Mouse (Mus musculus) liver, postnatal 0 days (tissue): ENCODE measurements around the gene Lrrc8a. TPM values are rescaled to one million over a fixed set of nuclear protein-coding genes. Genes with fewer than 3 reads are reported as not detected.

Experiments
- ATAC-seq: fragments of 200-750 bp; cut with Nextera tagmentation; 2 replicates; pipeline ENCODE4 v1.8.0; 2017; ENCODE audit warnings: mild to moderate bottlenecking, moderate library complexity
- DNase-seq: peaks from one replicate; pipeline ENCODE4 v3.0.0-alpha.2; 2016
- H3K27ac ChIP-seq: fragments of 300-500 bp; sonication (generic); 2 replicates; pipeline ENCODE4 v1.5.1; 2014; ENCODE audit warnings: antibody characterized with exemption, moderate library complexity, mild to moderate bottlenecking, low read depth
- H3K27me3 ChIP-seq: fragments of 300-500 bp; sonication (generic); 2 replicates; pipeline ENCODE4 v1.6.1; 2014; ENCODE audit warnings: low read length, control low read depth, mixed read lengths; ENCODE audit not compliant: insufficient read depth
- H3K36me3 ChIP-seq: fragments of 300-500 bp; sonication (generic); replicated peaks from 2 replicates; pipeline ENCODE4 v1.6.1; 2014; ENCODE audit warnings: mild to moderate bottlenecking, control low read depth, low read length, moderate library complexity, mixed read lengths; ENCODE audit not compliant: insufficient read depth
- H3K4me1 ChIP-seq: fragments of 300-500 bp; sonication (generic); 2 replicates; pipeline ENCODE4 v1.6.1; 2014; ENCODE audit warnings: antibody characterized with exemption, mild to moderate bottlenecking, control low read depth; ENCODE audit not compliant: insufficient read depth
- H3K4me2 ChIP-seq: fragments of 300-500 bp; sonication (generic); 2 replicates; pipeline ENCODE4 v1.6.1; 2014; ENCODE audit warnings: low read depth, mild to moderate bottlenecking, low read length, moderate library complexity, mixed read lengths
- H3K4me3 ChIP-seq: fragments of 300-500 bp; sonication (generic); 2 replicates; pipeline ENCODE4 v1.5.1; 2014; ENCODE audit warnings: low read depth, low read length
- H3K9ac ChIP-seq: fragments of 300-500 bp; sonication (generic); replicated peaks from 2 replicates; pipeline ENCODE4 v1.6.1; 2014; ENCODE audit warnings: mild to moderate bottlenecking, moderate library complexity
- H3K9me3 ChIP-seq: fragments of 300-500 bp; sonication (generic); 2 replicates; pipeline ENCODE4 v1.6.1; 2016; ENCODE audit warnings: mild to moderate bottlenecking, control low read depth, low read length, mixed read lengths
- CTCF ChIP-seq: sonication (generic); IDR thresholded peaks from 2 replicates; pipeline ENCODE4 v1.5.1; 2016; ENCODE audit warnings: antibody characterized with exemption, low read depth
- EP300 ChIP-seq: IDR thresholded peaks from 2 replicates; pipeline ENCODE4 v1.6.1; 2016; ENCODE audit warnings: antibody characterized with exemption, low read depth, mild to moderate bottlenecking
- WGBS: fragments of 180-500 bp; shearing (Covaris S2); extraction: QIAGEN DNeasy Blood & Tissue Kit; methylation state at CpG from one replicate; pipeline ENCODE4 v1.1.7; 2014; ENCODE audit not compliant: insufficient replicate concordance; 5-methylcytosine and 5-hydroxymethylcytosine counted together
- polyA plus RNA-seq: library from polyadenylated mRNA; unstranded; fragments of >200 nt; fragmentation: Nextera tagmentation; extraction: Ambion mirVana; gene quantifications from 2 replicates; pipeline ENCODE4 v1.2.1, GENCODE M21; 2015

Lrrc8a gene
- polyA plus RNA-seq, 1 experiment from 2014 or later, result 20.3 TPM

DNA sequence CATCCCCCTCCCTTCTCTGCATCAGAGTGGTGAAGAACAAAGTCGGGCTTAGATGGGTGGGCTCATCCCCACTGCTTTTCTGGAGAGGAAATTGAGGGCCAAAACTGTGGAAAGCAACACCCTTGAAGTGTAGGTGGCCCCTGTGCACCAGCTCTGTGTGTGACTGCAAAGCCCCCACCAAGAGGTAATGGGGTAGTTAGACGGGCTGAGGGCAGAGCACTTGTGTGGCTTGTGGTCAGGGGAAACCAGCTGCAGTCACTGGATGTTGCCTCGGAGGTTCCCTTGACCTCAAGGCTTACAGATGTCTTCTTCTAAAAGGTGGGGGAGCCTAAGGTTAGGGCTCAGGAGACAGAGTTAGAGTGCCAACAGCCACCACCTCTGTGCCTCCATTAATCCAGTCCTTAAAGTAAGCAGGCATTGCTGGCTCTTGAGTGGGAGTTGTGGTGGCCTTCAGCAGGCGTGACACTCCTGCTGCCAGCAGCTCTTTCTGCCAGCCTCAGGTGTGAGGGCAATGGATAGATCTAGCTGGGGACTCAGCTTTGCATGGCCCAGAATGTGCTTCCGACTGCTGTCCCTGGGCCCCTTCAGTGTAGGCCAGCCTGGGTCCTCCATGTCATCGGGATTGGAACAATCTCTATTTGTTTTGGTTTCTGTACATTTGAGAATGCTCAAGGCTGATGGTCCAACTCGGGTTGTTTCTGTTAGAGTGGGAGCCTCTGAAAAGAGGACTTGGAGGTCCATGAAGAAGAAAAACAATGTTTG lies 20.4 kb downstream of the Lrrc8a start:
- 50% methylated on average over 7 of the region's 7 CpGs for WGBS
- H3K4me2 ChIP-seq, result no peak overlapping the region
- H3K9me3 ChIP-seq, result no peaks in the 10 kb centered on the region
- H3K36me3 ChIP-seq, result peaks cover 58% of the 10 kb centered on the region
- no peak for ATAC-seq
- H3K4me1 ChIP-seq, result peaks cover 13% of the 10 kb centered on the region
- H3K4me3 ChIP-seq, result no peak overlapping the region
- TF ChIP-seq CTCF (no peak), EP300 (no peak)
- H3K9ac ChIP-seq, result no peak overlapping the region
- H3K27ac ChIP-seq, result peak overlapping the region; percentile 59
- no peaks in the 10 kb centered on the region for H3K27me3 ChIP-seq
- DNase-seq, result no peak

DNA sequence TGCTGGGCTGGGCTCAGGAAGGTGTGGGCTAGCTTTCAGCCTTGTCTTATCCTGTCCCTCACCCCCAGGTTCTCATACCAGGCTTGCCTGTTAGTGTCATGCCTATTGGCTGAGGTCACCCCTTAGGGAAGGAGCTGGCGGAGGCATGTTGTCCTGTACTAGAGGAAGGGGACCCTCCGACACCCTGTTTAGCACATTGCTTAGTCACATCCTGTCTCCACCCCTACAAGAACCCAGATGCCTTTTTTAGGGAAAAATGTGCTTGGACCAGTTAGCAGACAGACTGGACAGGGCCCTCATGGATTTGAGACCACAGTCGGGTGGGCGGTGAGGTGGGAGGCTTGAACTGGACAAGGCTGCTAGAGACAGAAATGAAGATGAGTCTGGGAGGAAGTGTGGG lies 21.1 kb downstream of the Lrrc8a start:
- ATAC-seq (peak; percentile 40; the same call in 1 of the 2 replicates), DNase-seq (no peak)
- Histone ChIP-seq H3K4me3 (no peak overlapping the region), H3K36me3 (peaks cover 64% of the 10 kb centered on the region), H3K9ac (no peak overlapping the region), H3K4me1 (peaks cover 13% of the 10 kb centered on the region), H3K4me2 (no peak overlapping the region), H3K27me3 (no peaks in the 10 kb centered on the region), H3K9me3 (no peaks in the 10 kb centered on the region), H3K27ac (peak overlapping the region; percentile 59)
- TF ChIP-seq EP300 (no peak), CTCF (no peak)
- 45% methylated on average over 4 of the region's 4 CpGs for WGBS

DNA sequence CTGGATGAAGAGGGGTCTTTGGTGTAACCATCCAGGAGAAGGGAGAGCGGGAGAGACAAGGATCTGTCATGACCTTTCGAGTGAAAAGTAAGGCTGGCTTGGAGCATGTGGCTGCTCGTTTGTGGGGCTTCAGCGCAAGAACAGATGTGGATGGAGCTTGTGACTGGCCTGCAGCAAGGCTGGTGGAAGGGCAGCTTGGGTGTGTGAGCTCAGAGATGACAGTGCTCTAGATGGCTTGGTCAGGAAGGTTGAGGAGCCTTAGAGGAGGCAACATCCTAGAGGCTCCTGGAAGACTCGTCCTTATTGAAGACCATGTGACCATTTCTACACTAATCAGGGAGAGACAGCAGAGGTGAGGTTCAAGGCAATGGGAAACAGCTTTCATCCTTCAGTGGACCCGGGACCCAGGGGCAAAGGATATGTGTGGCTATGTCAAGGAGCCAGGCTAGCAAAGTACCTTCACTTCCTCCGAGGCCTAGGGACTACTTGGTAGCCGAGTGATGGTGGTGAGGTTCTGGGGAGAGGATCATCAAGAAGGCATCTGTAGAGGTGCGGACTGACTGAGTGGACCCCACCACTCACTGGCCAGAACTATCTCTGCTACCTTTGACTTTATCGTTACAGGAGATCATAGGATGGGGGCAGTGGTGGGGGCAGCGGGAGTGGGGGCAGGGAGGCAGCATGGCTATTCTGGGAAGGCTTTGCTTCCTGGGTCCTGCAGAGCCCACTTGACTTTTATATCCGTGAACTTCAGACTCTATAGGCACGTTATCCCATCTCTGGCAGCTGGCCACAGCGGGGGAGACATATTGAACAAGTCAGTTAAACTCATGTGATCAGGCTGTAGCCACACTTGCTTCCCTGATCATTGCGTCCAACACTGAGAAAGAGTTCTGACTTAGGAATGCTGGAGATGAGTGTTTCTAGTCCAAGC lies 21.9 kb downstream of the Lrrc8a start:
- H3K27me3 ChIP-seq, result no peaks in the 10 kb centered on the region
- WGBS, result 78% methylated on average over 15 of the region's 15 CpGs
- H3K4me2 ChIP-seq, result no peak overlapping the region
- TF ChIP-seq EP300 (no peak), CTCF (no peak)
- H3K9ac ChIP-seq, result no peak overlapping the region; the same call in 1 of the 2 replicates
- no peak for ATAC-seq
- no peak overlapping the region for H3K4me3 ChIP-seq
- peaks cover 72% of the 10 kb centered on the region for H3K36me3 ChIP-seq
- DNase-seq, result no peak
- peak overlapping the region; percentile 59 for H3K27ac ChIP-seq
- H3K4me1 ChIP-seq, result peaks cover 13% of the 10 kb centered on the region
- no peaks in the 10 kb centered on the region for H3K9me3 ChIP-seq

DNA sequence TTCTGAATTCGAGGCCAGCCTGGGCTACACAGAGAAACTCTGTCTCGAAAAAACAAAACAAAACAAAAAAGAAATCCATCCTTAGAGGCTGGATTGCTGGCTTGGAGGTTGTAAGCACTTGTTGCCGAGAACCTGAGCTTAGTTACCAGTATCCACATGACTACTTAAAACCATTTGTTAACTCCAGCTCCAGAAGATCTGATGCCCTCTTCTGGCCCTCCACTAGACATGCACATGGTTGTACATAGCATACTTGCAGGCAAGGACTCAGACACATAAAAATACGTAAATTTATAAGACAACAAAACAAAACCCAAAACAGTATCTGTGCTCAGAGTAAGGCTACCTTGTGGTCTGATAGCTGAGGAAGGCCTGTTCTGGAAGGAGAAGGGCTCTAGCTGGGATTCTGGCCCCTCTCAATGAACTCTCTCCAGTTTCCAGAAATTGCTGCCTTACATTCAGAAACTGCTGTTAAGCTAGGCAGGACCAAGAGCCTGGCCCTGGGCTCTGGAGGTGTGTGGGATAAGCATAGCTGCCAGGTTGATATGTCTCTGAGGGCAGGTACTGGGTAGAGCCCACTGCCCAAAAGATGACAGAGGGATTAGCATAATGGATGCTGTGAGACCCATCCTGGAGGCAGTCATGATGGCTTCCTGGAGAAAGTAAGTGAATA lies 23.7 kb downstream of the Lrrc8a start:
- 83% methylated on average over 4 of the region's 4 CpGs for WGBS
- no peaks in the 10 kb centered on the region for H3K27me3 ChIP-seq
- no peak overlapping the region for H3K9ac ChIP-seq
- no peak for DNase-seq
- TF ChIP-seq EP300 (no peak), CTCF (peak; percentile 43; the same call in 1 of the 2 replicates)
- no peak overlapping the region for H3K4me2 ChIP-seq
- H3K4me1 ChIP-seq, result peaks cover 30% of the 10 kb centered on the region
- H3K36me3 ChIP-seq, result peaks cover 62% of the 10 kb centered on the region
- no peaks in the 10 kb centered on the region for H3K9me3 ChIP-seq
- ATAC-seq, result no peak
- H3K27ac ChIP-seq, result no peak overlapping the region
- no peak overlapping the region for H3K4me3 ChIP-seq

DNA sequence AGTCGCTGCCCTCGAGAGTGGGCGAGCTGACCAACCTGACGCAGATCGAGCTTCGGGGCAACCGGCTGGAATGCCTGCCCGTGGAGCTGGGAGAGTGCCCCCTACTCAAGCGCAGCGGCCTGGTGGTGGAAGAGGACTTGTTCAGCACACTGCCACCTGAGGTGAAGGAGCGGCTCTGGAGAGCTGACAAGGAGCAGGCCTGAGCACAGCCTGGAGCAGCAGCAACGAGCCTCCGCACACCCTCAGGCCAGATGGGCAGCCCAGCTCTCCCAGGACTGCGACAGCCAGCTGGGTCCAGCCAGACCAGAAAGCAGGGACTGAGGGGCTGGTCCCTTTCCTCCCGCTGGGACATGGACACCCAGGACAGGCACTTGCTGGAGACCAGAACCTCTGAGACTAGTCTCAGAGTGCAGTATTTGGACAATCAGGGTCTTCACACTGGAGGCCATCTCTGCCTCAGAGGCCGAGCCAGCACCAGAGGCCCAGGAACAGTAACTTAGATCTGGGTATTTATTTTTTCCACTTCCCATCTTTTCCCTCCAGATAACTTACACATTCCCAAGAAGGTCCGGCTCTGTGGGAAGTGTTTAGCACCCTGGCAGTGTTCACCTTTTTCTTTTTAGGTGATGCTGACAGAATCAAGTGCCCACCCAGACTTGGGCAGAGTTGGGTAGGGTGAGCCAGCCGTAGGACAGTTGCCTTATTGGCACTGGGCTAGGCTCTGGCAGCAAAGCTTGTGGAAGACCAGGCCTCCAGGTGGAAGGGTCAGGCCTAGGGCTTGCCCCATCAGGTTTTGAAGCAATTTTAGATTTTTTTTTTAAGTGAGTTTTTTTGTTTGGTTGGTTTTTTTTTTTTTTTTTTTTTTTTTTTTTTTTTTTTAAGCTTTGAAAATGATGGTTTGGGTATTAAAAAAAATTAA lies 24.7 kb downstream of the Lrrc8a start:
- Histone ChIP-seq H3K4me2 (no peak overlapping the region), H3K36me3 (peaks cover 53% of the 10 kb centered on the region), H3K9me3 (no peaks in the 10 kb centered on the region), H3K9ac (no peak overlapping the region), H3K4me1 (peaks cover 39% of the 10 kb centered on the region), H3K27ac (no peak overlapping the region), H3K4me3 (no peak overlapping the region), H3K27me3 (no peaks in the 10 kb centered on the region)
- TF ChIP-seq CTCF (no peak), EP300 (no peak)
- ATAC-seq (no peak), DNase-seq (no peak)
- WGBS, result 89% methylated on average over 18 of the region's 18 CpGs
